Comparison of ENCODE assay signal across 15 mouse cellular contexts in the genomic region with DNA sequence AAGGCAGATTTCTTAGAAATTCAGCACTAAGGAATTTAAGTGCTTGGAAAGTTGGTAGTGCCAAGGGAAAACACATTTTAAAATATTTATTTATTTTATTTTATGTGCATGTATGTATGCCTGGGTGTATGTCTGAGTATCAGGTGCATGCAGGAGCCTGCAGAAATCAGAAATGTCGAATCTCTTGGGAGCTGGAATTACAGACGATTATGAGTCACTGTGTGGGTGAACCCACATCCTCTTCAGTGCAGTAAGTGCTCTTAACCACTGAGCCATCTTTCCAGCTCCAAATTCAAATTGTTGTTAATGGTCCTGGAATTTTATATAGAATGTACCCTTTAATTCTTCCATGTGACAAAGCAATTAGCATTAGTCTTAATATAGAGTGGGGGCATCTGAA.
"Had no signal": no experiment of that assay in that cellular context is flagged by ENCODE, and none has a peak within 500 bp of the region (broad histone marks: within the 10 kb centered on the region; RNA-seq: fewer than 3 reads in every experiment).

No protein-coding gene starts in this region.

- H3K4me3 ChIP-seq: heart, adult 2 months; heart, embryonic 13.5 days; heart, embryonic 15.5 days; hindbrain, embryonic 13.5 days; hindbrain, embryonic 15.5 days; limb, embryonic 10.5 days; limb, embryonic 12.5 days; liver, embryonic 13.5 days had no signal

- H3K27ac ChIP-seq: heart, adult 2 months; heart, embryonic 13.5 days; heart, embryonic 15.5 days; hindbrain, embryonic 13.5 days; hindbrain, embryonic 15.5 days; hindbrain, postnatal 0 days; limb, embryonic 10.5 days; limb, embryonic 12.5 days; liver, embryonic 13.5 days had no signal

- DNase-seq: gastrocnemius, postnatal 14 days; gastrocnemius, postnatal 36 days; heart, adult 2 months; heart, postnatal 36 days; kidney, adult 11 months; kidney, adult 2 months; liver; liver, embryonic 13.5 days had no signal
